In genomic region chr11:112587386-112587785, GRCm38 (mm10) we compare ENCODE assay signal across 15 mouse cellular contexts.
"Had no signal": no experiment of that assay in that cellular context is flagged by ENCODE, and none has a peak within 500 bp of the region (broad histone marks: within the 10 kb centered on the region; RNA-seq: fewer than 3 reads in every experiment).

No protein-coding gene starts in this region.

- H3K4me3 ChIP-seq: neural tube, embryonic 13.5 days; stomach, embryonic 15.5 days had no signal

- H3K4me1 ChIP-seq: stomach, embryonic 15.5 days had no signal

- H3K27me3 ChIP-seq: neural tube, embryonic 13.5 days; stomach, embryonic 15.5 days had no signal

- H3K27ac ChIP-seq: neural tube, embryonic 13.5 days; stomach, embryonic 15.5 days; stomach, postnatal 0 days had no signal

- H3K9me3 ChIP-seq: neural tube, embryonic 13.5 days; stomach, embryonic 15.5 days had no signal

- H3K36me3 ChIP-seq: neural tube, embryonic 13.5 days; stomach, embryonic 15.5 days had no signal

- DNase-seq: retina, postnatal 1 day; right cerebral cortex, adult 18-20 months; right cerebral cortex, postnatal 14 days; right cerebral cortex, postnatal 25 days; right cerebral cortex, postnatal 4 days; spleen, adult 18-20 months; thymus, adult 18-20 months; thymus, adult 2 months; thymus, postnatal 14 days; thymus, postnatal 25 days; thymus, postnatal 36 days; thymus, postnatal 4 days had no signal

- H3K4me2 ChIP-seq: neural tube, embryonic 13.5 days had no signal

- H3K9ac ChIP-seq: neural tube, embryonic 13.5 days; stomach, embryonic 15.5 days had no signal
